Mouse (Mus musculus) cerebellum, postnatal 4 days (tissue): Measurements from ENCODE around the gene Abcc6.
"Not testable (repeated sequence)": the region's sequence is repeated elsewhere in the genome, so short reads cannot be mapped to it uniquely, and the experiment has no call there.

Experiments used
- DNase-seq, 2 experiments: peaks; one replicate each; pipeline ENCODE4 v3.0.0; 2022; ENCODE audit warnings: low spot score in 2 of 2, mixed read lengths in 1 of 2

The Abcc6 gene

DNA sequence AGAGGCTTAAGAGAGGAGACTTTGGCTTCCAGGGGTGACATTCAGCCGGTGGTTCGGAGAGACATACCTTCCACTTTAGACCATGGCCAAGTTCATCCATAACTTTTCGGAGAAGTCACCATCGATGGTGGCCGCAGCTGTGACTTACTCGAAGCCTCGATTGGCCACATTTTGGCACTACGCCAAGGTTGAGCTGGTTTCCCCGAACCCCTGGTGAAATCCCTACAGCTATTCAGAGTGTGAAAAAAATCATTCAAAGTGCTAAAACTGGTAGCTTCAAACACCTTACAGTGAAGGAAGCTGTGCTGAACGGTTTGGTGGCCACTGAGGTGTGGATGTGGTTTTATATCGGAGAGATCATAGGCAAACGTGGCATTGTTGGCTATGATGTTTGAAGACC is 96.3 kb downstream of the Abcc6 start:
- DNase-seq = not testable (repeated sequence)

DNA sequence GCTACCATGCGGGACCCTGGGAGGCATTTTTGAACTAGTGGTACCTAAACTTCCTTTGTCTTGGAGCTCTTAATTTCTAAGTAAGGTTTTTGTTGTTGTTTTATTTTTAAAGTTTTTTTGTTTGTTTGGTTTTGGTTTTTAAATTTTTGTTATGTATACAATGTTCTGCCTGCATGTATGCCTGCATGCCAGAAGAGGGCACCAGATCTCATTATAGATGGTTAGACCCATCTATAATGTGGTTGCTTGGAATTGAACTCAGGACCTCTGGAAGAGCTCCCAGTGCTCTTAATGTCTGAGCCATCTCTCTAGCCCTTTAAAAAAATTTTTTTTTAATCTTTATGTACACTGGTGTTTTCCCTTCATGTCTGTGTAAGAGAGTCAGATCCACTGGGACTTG is 100.4 kb downstream of the Abcc6 start:
- DNase-seq = no peak

DNA sequence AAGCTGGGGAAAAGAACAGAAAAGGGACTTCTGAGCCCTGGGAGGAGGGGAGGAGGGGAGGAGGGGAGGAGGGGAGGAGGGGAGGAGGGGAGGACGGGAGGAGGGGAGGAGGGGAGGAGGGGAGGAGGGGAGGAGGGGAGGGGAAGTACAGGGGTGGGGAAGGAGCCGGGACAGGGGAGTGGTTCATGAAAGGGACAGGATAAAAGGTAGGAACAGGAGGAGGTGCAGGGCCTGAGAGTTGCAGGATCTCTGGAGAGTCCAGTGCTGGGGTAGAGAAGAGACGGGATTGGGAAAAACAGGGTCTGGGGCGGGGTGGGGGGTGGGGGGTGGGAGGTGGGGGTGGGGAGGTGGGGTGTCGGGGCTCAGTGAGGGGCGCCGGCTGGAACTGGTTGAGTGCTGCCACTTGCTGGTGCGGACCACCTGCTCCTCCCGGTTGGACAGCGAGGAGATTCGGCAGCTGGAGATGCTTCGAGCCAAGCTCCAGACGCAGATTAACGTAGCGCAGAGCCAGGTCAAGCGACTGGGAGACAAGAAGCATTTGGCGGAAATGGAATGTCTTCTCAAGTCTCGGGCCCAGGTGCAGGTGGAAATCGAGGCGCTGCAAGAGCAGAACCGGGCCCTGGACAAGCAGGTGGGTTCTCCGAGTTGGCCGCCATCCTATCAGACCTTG is 101.3 kb downstream of the Abcc6 start:
- peak in 1 of 2 experiments; percentile 21 for DNase-seq

DNA sequence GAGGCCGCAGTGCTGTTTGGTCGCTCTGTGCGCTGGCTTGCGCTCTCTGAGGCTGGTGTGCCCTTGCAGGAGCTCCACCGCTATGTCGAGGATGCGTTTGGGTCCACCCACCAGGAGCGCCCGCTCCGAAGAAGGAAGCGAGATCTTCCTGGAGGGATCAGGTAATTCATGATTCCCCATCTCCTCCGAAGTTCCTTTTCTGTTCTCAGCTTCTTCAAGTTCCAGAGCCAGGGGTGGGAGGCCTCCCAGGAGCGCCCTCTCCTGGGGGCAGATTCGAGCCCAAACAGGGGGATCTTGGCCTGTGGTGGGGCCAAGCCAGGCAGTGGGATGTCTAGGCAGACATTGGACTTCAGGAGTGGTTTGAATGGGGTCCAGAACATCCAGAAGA is 105.7 kb downstream of the Abcc6 start:
- no peak for DNase-seq

DNA sequence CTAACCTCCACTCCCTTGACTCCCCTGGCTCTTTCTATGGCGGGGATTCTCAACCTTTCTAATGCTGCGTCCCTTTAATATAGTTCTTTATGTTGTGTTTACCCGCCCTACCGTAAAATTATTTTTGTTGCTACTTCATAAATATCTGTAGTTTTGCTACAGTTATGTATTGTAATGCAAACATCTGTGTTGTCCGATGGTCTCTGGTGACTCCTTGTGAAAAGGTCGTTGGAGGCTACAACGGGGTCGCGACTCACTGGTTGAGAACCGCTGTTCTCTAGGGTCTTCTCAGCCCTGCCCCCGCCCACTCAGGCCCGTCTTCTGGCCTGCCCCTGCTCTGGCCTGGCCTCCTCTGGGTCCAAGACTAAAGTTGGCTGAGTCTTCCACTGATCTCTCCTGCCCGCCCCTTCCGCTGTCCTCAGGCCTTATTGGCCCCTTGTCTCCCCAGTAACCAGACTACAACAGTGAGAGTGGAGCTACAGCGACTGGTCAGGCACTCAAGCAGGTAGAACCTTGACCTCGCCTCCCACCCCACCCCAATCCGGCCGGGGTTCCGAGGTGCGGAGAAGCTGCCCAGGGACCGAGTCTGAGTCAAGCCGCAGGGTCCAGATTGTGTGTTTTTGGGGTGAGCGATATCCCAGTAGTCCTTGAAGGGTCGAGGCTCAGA is 106.2 kb downstream of the Abcc6 start, which contains the start of gene Ccdc114:
Gene Ccdc114, plus strand, starts transcription at position 311 of the 667 bp plus-strand sequence.
- DNase-seq = peak in 1 of 2 experiments; percentile 50

DNA sequence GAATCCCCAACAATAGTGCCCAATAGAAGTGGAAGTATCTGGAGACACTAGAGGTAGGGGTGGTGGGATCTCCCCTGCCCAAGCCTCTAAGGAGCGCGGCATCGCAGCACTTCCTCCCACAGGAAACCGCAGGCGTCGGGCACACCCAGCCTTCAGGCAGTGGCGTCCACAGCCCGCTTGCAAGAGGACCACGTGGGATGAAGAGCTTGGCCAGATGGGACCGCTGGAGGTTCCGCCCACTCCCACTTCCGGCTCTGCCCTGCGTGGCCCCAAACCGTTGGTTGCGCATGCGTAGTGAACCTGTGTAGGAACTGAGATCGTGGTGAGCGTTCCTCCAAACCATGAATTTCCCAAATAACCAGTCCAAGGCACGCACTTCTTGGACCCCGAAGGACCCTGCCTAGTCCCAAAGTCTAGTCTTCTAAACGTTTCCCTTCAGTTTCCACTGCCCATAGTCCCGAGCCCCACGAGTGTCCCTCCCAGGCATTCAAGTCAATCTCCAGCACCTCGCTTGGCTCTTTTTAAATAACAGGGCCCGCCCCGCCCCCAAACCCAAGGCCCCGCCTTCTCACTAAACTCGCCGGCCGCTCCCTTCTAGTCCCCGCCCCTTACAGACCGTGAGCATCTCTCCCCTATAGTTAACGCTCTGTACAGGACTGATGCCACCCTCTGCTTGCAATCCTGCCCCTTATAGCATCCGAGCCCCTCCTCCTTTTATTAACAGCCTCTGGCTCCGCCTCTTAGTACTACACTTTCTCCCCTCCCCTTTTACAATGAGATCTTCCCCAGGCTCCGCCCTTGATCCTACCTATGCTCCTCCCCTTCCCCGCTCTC is 107.0 kb downstream of the Abcc6 start:
- peak; percentile 80 to 86 for DNase-seq

DNA sequence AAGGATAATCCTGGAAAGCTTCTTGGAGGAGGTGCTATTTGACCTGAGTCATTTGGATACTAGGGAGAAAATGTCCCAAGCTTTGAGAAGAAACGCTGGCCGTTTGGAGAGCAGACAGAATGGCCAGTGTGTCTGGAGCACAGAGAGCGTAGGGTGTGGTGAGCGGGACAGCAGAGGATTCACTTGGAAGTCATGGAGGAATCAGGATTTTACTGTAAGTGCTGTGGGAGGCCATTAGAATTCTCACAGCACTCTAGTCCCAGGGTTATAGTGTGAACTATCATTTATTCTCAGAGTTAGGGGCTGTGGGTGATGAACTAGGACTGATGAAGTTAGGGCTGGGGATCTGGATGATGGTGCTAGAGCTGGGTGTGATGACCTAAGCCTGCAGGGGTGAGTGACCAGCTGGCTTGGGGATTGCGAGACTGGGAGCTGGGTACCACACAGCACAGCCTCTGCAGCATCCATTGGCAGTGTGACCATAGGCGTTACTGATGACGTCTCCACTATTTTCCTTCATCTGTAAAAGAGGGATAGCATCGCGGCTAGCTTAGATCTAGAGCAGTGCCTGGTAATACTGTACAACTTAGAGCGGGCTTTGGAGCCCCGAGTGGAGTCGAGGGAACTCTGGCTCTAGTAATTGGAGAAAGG is 108.0 kb downstream of the Abcc6 start:
- DNase-seq = no peak

DNA sequence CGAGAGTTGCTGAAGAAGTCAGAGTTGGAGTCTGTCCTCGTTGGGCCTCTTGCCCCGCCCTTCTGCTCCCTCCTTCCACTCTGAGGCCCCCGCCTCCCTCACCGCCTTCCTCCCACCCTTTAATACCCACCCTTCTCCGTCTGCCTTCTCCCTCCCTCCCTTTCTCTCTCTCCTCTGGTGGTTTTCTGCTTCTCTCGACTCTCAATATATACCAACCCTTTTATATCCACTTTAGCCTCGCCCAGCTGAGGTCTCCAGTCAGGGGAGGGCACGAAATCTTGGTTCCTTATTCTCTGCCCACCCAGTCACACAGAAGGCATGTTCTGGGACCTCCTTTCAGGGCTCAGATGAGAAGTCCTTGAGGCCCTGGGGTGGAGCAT is 108.9 kb downstream of the Abcc6 start, which contains the start of gene Emp3:
Gene Emp3, minus strand, starts transcription at position 163 of the 380 bp plus-strand sequence.
- no peak for DNase-seq

DNA sequence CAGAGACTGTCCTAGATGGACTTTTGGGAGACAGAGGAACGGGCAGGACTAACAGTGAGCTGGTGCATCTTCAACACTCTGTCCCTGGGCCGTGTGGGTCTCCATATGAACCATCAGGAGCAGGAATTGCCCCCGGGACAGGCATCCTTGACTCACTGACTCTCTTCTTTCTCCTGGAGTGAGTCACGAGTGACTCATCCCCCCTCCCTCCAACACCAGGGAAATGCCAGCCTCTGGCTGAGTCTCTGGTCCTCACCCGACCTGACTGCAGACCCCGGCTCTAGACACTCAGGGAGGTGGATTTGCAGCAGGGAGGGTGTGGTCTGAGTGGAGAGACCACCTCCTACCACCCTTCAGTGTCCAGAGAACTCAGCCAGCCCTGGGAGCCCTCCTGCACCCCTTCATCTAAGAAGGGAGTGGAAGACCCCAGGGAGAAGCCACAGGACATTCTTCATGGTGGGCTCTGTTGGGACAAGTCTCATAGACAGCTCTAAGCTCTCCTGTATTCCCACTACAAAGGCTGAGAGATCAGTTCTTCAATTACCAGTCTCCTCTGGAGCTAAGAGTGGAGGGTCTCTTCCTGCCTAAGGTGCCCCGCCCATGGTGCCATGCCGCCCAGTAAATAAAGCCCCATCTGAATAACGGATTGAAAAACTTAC is 109.4 kb downstream of the Abcc6 start:
- DNase-seq = no peak

DNA sequence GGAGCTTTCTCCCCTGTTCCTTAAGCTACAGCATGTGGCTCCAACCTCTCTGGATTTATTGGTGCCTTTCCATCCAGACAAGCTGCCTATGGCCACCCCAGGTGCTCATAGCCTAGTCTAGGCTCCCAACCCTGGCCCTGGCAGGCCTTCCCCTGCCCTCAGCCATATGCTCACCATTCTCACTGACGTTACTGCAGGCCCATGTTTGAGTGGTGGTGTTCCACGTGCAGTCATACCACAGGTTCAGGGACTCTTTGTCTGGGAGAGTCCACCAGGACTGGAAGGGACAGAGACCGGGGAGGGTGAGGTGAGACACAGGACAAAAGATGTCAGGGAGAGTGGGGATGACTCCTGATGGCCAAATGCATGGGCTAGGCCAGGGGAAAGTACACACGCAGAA is 110.3 kb downstream of the Abcc6 start:
- no peak for DNase-seq

DNA sequence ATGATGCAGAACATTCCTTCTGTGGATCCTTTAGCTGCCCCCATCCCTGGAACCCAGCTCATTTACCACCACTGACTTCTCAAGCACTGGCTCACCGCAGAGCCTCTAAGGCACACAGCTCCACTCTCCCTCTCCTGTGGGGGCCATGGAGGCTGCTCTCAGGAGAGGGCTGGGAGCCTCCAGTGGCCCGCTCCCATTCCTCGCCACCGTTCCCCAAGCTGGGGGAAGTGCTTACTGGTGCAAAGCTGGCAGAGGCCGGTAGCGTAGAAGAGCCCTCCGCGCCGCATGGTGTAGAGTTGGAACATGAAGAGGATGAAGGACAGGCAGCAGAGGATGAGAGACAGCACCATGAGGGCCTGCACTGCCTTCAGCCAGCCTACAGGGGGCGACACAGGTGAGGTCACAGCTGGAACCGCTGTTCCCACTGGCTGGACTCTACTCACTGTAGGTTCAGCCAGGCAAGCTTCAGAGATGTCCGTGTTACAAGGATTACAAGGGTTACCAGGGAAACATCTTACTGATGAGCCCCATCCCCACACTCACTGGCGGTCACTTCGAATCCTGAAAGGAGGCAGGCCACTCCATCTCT is 110.9 kb downstream of the Abcc6 start:
- no peak for DNase-seq

DNA sequence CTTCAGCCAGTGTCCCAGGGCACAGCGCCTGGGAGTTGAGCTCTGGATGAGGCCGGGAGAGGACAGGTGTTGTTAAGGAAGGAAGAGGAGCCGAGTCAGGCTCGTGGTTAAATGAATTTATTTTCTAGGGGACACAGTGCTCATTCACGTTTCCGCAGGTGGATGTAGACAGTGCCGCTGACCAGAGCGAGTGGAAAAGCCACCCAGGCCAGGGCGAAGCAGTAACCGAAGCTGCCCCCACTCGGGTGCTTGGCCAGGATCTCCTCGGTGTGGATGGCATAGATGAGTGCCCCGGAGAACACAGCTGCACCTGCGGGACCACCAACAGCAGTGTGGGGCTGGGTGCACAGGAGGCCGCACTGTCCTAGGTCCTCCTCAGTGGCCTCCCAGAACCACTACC is 112.2 kb downstream of the Abcc6 start:
- DNase-seq = no peak
